In genomic region chr3:41014946-41015345, GRCm38 (mm10) we compare ENCODE assay signal across 16 mouse cellular contexts.
"Had no signal": no experiment of that assay in that cellular context is flagged by ENCODE, and none has a peak within 500 bp of the region (broad histone marks: within the 10 kb centered on the region; RNA-seq: fewer than 3 reads in every experiment).

No protein-coding gene starts in this region.

- H3K4me2 ChIP-seq: liver, embryonic 12.5 days; lung, embryonic 14.5 days; midbrain, embryonic 11.5 days; neural tube, embryonic 13.5 days; stomach, embryonic 15.5 days had no signal

- ATAC-seq: liver, embryonic 12.5 days; midbrain, embryonic 16.5 days had no signal

- H3K27ac ChIP-seq: liver, embryonic 12.5 days; liver, embryonic 14.5 days; macrophage; neural tube, embryonic 13.5 days; stomach, embryonic 15.5 days; stomach, postnatal 0 days had no signal

- H3K27me3 ChIP-seq: liver, embryonic 12.5 days; megakaryocyte, embryonic 14.5 days; neural tube, embryonic 13.5 days; stomach, embryonic 15.5 days had no signal

- H3K9ac ChIP-seq: liver, embryonic 12.5 days; liver, embryonic 14.5 days; lung, embryonic 14.5 days; neural tube, embryonic 13.5 days; stomach, embryonic 15.5 days had no signal

- H3K4me1 ChIP-seq: liver, embryonic 12.5 days; neural tube, embryonic 13.5 days; stomach, embryonic 15.5 days had no signal

- H3K36me3 ChIP-seq: liver, embryonic 12.5 days; neural tube, embryonic 13.5 days; stomach, embryonic 15.5 days had no signal

- H3K9me3 ChIP-seq: liver, embryonic 12.5 days; megakaryocyte, embryonic 14.5 days; neural tube, embryonic 13.5 days; stomach, embryonic 15.5 days had no signal

- DNase-seq: lung, embryonic 14.5 days; midbrain, embryonic 14.5 days; right cerebral cortex, postnatal 14 days; thymus, adult 2 months; thymus, postnatal 25 days; thymus, postnatal 4 days had no signal

- H3K4me3 ChIP-seq: liver, embryonic 12.5 days; megakaryocyte, embryonic 14.5 days; myocyte; neural tube, embryonic 13.5 days; stomach, embryonic 15.5 days had no signal
